Mouse (Mus musculus): ENCODE measurements around the gene Osbpl2.

- no peak for TF ChIP-seq CTCF (IDR thresholded peaks at IDR 0.05 in 2 of 3, conservative IDR thresholded peaks at IDR 0.05 in 1 of 3; ENCODE audit: control insufficient read depth in 1 of 3, insufficient read depth in 1 of 3, low read depth in 2 of 3, low read length in 3 of 3, poor library complexity in 1 of 3, severe bottlenecking in 1 of 3)
- no peak for TF ChIP-seq USF2 (IDR thresholded peaks at IDR 0.05; ENCODE audit: borderline replicate concordance in 1 of 2, insufficient read depth in 1 of 2, low read depth in 1 of 2, low read length in 2 of 2)
- TF ChIP-seq MXI1 (IDR thresholded peaks at IDR 0.05; ENCODE audit: low read depth, low read length) = no peak
- TF ChIP-seq ZC3H11A (IDR thresholded peaks at IDR 0.05; ENCODE audit: low read depth, low read length) = no peak
- TF ChIP-seq CHD2 (IDR thresholded peaks at IDR 0.05; ENCODE audit: low read length) = no peak
- no peak for TF ChIP-seq MAX (IDR thresholded peaks at IDR 0.05; ENCODE audit: low read length)
- TF ChIP-seq POLR2AphosphoS2 (IDR thresholded peaks at IDR 0.05; ENCODE audit: low read length) = no peak
- no peak for TF ChIP-seq KAT2A (conservative IDR thresholded peaks at IDR 0.05; ENCODE audit: low read depth, low read length)
- no peak for TF ChIP-seq POLR2A (IDR thresholded peaks at IDR 0.05; ENCODE audit: control insufficient read depth in 1 of 2, insufficient read depth in 1 of 2, low read depth in 1 of 2, low read length in 2 of 2, poor library complexity in 1 of 2)
- no peak for TF ChIP-seq E2F4 (IDR thresholded peaks at IDR 0.05; ENCODE audit: borderline replicate concordance, low read depth, low read length)
- TF ChIP-seq ETS1 (IDR thresholded peaks at IDR 0.05; ENCODE audit: low read depth, low read length) = no peak
- TF ChIP-seq CHD1 (IDR thresholded peaks at IDR 0.05; ENCODE audit: low read depth, low read length) = no peak
- TF ChIP-seq ZMIZ1 (IDR thresholded peaks at IDR 0.05; ENCODE audit: low read depth, low read length) = no peak
- no peak for TF ChIP-seq RCOR1 (IDR thresholded peaks at IDR 0.05; ENCODE audit: low read depth, low read length)
Measured at GRCm38 (mm10) chr2:180165855-180166254, 46.7 kb downstream of the Osbpl2 start.

All from MEL (cell line).